Mouse (Mus musculus): Measurements from ENCODE around the gene Dusp9. TPM values are rescaled to one million over a fixed set of nuclear protein-coding genes. Genes with fewer than 3 reads are reported as not detected.
A peak's percentile ranks its signal among the peaks of the same experiment; 100 is the strongest.

Dusp9 gene
- polyA plus RNA-seq, 1 experiment from 2014 or later, result 0.25 TPM

DNA sequence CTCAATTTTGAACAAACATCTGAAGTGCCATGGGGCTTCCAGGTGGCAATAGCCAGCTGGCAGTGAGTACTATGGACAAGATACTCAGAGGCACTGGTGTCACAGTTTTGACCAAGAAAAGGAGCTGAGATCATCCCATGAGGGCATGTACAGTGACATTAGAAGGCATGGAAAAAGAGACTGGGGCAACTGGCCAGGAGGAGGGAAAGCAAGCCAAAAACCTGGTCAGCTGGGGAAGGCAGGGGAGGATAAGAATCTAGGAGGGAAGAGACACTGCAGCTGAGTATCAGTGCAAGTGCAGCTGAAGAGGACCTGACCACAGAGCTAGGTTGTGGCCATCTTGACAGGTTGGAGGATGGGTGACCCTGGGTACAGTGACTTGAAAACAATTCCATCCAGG lies 12.2 kb upstream of the Dusp9 start:
- DNase-seq (ENCODE audit: low spot score) (no peak), ATAC-seq (ENCODE audit: low FRiP score) (no peak)
- Histone ChIP-seq H3K4me2 (replicated peaks) (no peak overlapping the region), H3K27ac (no peak overlapping the region), H3K4me3 (replicated peaks; ENCODE audit: low read length) (no peak overlapping the region), H3K4me1 (replicated peaks; ENCODE audit: control insufficient read depth, insufficient read depth, low read length) (no peaks in the 10 kb centered on the region), H3K36me3 (replicated peaks; ENCODE audit: control insufficient read depth, insufficient read depth) (no peaks in the 10 kb centered on the region), H3K27me3 (ENCODE audit: control insufficient read depth, insufficient read depth, low read length) (no peaks in the 10 kb centered on the region), H3K9ac (no peak overlapping the region), H3K9me3 (ENCODE audit: control insufficient read depth, low read length) (no peaks in the 10 kb centered on the region)

DNA sequence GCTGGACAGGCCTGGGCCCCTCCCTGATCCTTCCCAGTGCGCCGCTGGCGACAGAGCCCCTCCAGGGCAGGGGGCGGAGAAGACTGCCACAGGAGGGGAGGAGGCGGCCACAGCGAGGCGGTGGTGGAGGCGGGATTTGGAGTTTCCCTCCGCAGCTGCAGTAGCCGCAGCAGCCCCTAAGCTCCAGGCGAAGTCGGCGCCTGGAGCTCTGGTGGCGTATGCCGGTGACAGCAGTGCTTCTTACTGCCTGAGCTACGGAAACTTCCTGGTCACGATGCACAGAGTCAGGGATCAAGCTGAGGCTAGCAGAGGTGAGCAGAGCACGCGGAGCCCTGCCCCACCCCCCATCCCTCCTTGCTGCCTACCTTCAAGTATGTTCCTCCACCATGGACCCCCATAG lies 3.8 kb upstream of the Dusp9 start:
- ATAC-seq (ENCODE audit: low FRiP score) (no peak), DNase-seq (ENCODE audit: low spot score) (no peak)
- 0 out of 2 replicates have a peak, but pooled peaks cover 5% of the 10 kb centered on the region for H3K4me1 ChIP-seq (replicated peaks; ENCODE audit: control insufficient read depth, insufficient read depth, low read length)
- H3K4me3 ChIP-seq (replicated peaks; ENCODE audit: low read length), result peak overlapping the region; percentile 7; the same call in 1 of the 2 replicates
- WGBS, result 26% methylated on average over 17 of the region's 19 CpGs
- no peak overlapping the region for H3K9ac ChIP-seq
- peak overlapping the region; percentile 42 for H3K4me2 ChIP-seq (replicated peaks)
- H3K27ac ChIP-seq, result no peak overlapping the region
- no peaks in the 10 kb centered on the region for H3K36me3 ChIP-seq (replicated peaks; ENCODE audit: control insufficient read depth, insufficient read depth)
- H3K27me3 ChIP-seq (ENCODE audit: control insufficient read depth, insufficient read depth, low read length), result peaks cover 61% of the 10 kb centered on the region
- H3K9me3 ChIP-seq (ENCODE audit: control insufficient read depth, low read length), result no peaks in the 10 kb centered on the region

DNA sequence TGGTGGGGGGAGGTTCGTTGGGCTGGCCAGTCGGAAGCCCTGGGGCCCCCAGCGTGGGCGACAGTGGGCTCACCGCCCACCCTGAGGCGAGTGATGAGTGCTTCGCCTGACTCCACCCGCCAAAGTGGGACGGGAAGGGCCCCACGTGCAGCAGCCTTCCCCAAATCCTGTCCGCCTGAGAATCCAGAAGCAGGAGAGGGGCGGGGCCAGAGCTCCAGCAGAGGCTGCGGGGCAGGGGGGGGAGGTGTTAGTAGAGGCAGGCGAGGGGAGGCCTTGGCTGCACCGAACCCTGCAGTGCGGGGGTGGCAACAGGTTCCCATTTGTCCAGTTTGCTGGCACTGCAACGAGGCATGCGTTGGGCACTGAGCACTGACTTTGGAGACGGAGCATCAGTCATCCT lies 1.8 kb upstream of the Dusp9 start:
- no peaks in the 10 kb centered on the region for H3K36me3 ChIP-seq (replicated peaks; ENCODE audit: control insufficient read depth, insufficient read depth)
- peak overlapping the region; percentile 24 for H3K4me3 ChIP-seq (replicated peaks; ENCODE audit: low read length)
- peak overlapping the region; percentile 25; the same call in 1 of the 2 replicates for H3K9ac ChIP-seq
- H3K9me3 ChIP-seq (ENCODE audit: control insufficient read depth, low read length), result no peaks in the 10 kb centered on the region
- H3K27ac ChIP-seq, result no peak overlapping the region
- H3K4me1 ChIP-seq (replicated peaks; ENCODE audit: control insufficient read depth, insufficient read depth, low read length), result 0 out of 2 replicates have a peak, but pooled peaks cover 5% of the 10 kb centered on the region
- peak overlapping the region; percentile 59 for H3K4me2 ChIP-seq (replicated peaks)
- ATAC-seq (ENCODE audit: low FRiP score) (no peak), DNase-seq (ENCODE audit: low spot score) (no peak)
- 28% methylated on average over 19 of the region's 19 CpGs for WGBS
- peaks cover 75% of the 10 kb centered on the region for H3K27me3 ChIP-seq (ENCODE audit: control insufficient read depth, insufficient read depth, low read length)

DNA sequence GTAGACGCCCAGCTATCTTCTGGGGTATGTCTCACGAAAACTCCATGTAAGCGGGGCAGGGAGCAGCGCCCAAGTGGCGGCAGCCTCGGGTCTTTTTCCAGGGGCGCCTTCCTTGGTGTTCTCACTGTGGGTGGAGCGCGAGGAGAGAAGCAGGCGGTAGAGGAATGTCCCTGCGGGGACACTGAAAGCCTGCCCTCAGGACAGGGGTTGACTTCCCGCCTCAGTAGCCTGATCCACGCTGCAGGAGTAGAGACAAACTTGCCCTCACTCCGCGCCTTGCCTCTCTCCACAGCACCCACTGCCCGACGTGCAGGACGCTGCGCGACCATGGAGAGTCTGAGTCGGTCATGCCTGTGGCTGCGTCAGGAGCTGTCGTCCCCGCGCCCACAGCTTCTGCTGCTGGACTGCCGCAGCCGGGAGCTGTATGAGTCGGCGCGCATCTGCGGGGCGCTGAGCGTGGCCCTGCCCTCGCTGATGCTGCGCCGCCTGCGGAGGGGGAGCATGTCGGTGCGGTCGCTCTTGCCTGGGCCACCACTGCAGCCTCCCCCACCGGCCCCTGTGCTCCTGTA lies 766 bp downstream of the Dusp9 start:
- Histone ChIP-seq H3K4me2 (replicated peaks) (peak overlapping the region; percentile 53), H3K9ac (no peak overlapping the region), H3K4me1 (replicated peaks; ENCODE audit: control insufficient read depth, insufficient read depth, low read length) (0 out of 2 replicates have a peak, but pooled peaks cover 5% of the 10 kb centered on the region), H3K4me3 (replicated peaks; ENCODE audit: low read length) (peak overlapping the region; percentile 26), H3K27me3 (ENCODE audit: control insufficient read depth, insufficient read depth, low read length) (peaks cover 64% of the 10 kb centered on the region), H3K27ac (no peak overlapping the region), H3K36me3 (replicated peaks; ENCODE audit: control insufficient read depth, insufficient read depth) (no peaks in the 10 kb centered on the region), H3K9me3 (ENCODE audit: control insufficient read depth, low read length) (no peaks in the 10 kb centered on the region)
- ATAC-seq (ENCODE audit: low FRiP score) (peak; percentile 21; the same call in 1 of the 2 replicates), DNase-seq (ENCODE audit: low spot score) (no peak)
- WGBS, result 19% methylated on average over 36 of the region's 41 CpGs

DNA sequence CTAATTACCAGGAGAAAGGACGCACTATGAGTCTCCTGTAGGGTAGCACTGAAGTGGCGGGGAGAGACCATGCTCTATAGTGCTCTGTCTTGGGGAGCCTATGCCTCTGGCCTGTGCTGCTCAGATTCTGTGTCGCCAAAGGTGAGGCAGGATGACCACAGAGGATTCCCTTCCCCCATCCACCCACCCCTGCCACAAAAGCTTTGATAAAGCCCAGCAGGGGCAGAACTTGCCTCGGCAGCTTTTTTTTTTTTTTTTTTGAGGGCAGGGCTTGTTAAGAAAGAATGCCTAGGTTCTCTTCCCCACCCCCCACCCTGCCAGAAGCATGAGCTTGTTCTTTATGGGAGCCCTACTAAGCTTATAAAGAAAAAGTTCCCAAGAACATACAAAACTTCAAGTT lies 5.9 kb downstream of the Dusp9 start:
- Histone ChIP-seq H3K9ac (no peak overlapping the region), H3K36me3 (replicated peaks; ENCODE audit: control insufficient read depth, insufficient read depth) (no peaks in the 10 kb centered on the region), H3K27me3 (ENCODE audit: control insufficient read depth, insufficient read depth, low read length) (peaks cover 17% of the 10 kb centered on the region), H3K27ac (no peak overlapping the region), H3K4me1 (replicated peaks; ENCODE audit: control insufficient read depth, insufficient read depth, low read length) (no peaks in the 10 kb centered on the region), H3K9me3 (ENCODE audit: control insufficient read depth, low read length) (no peaks in the 10 kb centered on the region), H3K4me2 (replicated peaks) (no peak overlapping the region), H3K4me3 (replicated peaks; ENCODE audit: low read length) (no peak overlapping the region)
- DNase-seq (ENCODE audit: low spot score), result no peak
- 31% methylated on average over 4 of the region's 4 CpGs for WGBS
- no peak for ATAC-seq (ENCODE audit: low FRiP score)

DNA sequence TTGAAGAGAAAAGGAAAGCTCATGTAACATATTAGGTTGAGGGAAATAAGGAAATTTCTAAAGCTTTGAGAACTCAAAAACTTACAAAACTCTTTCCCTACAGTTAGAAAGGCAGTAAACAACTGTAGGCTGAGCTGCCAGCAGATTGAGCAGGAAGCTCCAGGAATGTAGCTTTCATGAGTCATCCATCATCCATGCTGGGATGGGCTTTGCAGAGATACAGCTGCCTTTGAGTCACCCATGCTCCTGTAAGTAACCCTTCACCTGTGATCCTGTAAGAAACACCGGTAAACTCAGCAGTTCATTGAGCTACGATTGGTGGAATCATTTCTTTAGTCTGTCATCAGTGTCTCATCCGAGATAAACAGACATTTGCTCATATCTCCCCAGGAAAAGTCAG lies 11.7 kb downstream of the Dusp9 start:
- Histone ChIP-seq H3K27me3 (ENCODE audit: control insufficient read depth, insufficient read depth, low read length) (no peaks in the 10 kb centered on the region), H3K4me1 (replicated peaks; ENCODE audit: control insufficient read depth, insufficient read depth, low read length) (no peaks in the 10 kb centered on the region), H3K9ac (no peak overlapping the region), H3K4me2 (replicated peaks) (no peak overlapping the region), H3K9me3 (ENCODE audit: control insufficient read depth, low read length) (no peaks in the 10 kb centered on the region), H3K36me3 (replicated peaks; ENCODE audit: control insufficient read depth, insufficient read depth) (no peaks in the 10 kb centered on the region), H3K27ac (no peak overlapping the region), H3K4me3 (replicated peaks; ENCODE audit: low read length) (no peak overlapping the region)
- ATAC-seq (ENCODE audit: low FRiP score) (no peak), DNase-seq (ENCODE audit: low spot score) (no peak)
- WGBS, result 77% methylated on average over 3 of the region's 3 CpGs

DNA sequence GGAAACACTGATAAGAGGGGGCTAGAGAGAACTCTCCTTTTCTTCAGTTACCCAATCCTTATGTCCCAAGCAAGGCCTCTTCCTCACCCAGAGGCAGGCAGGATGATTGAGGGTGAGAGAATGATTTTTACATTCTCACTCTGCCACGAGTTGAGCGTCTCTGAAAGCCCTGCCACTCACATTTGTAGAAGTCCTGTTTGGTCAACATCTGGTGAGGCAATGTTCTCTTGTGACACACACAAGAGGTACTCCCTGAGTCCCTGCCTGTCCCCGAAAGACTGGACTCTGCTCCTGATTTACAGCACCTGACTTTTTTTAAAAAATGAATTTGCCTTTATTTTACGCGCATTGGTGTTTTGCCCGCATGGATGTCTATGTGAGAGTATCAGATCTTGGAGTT lies 14.2 kb downstream of the Dusp9 start:
- Histone ChIP-seq H3K9ac (no peak overlapping the region), H3K4me1 (replicated peaks; ENCODE audit: control insufficient read depth, insufficient read depth, low read length) (no peaks in the 10 kb centered on the region), H3K4me3 (replicated peaks; ENCODE audit: low read length) (no peak overlapping the region), H3K36me3 (replicated peaks; ENCODE audit: control insufficient read depth, insufficient read depth) (0 out of 2 replicates have a peak, but pooled peaks cover 5% of the 10 kb centered on the region), H3K27me3 (ENCODE audit: control insufficient read depth, insufficient read depth, low read length) (no peaks in the 10 kb centered on the region), H3K4me2 (replicated peaks) (no peak overlapping the region), H3K9me3 (ENCODE audit: control insufficient read depth, low read length) (no peaks in the 10 kb centered on the region), H3K27ac (no peak overlapping the region)
- DNase-seq (ENCODE audit: low spot score) (no peak), ATAC-seq (ENCODE audit: low FRiP score) (no peak)
- 84% methylated on average over 6 of the region's 6 CpGs for WGBS

DNA sequence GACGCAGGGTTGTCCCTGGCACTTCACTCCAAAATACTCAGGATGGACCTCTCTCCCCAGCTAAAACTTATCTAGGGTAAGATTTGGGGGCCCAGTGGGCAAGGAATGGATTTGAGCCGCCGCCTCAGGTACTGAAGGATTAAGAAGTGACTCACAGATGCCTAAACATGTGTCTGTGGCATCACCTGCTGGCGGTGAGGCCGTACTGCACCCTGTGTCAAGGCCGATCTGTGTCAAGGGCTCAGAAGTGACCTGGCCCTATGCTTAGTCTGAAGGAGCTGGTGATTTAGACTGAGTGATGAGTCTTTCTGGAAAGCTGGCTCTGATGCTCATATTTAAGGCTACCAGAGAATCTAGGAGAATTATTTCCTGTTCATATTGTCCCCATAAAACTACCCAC lies 15.0 kb downstream of the Dusp9 start:
- Histone ChIP-seq H3K4me2 (replicated peaks) (no peak overlapping the region), H3K27me3 (ENCODE audit: control insufficient read depth, insufficient read depth, low read length) (no peaks in the 10 kb centered on the region), H3K27ac (no peak overlapping the region), H3K9ac (no peak overlapping the region), H3K4me1 (replicated peaks; ENCODE audit: control insufficient read depth, insufficient read depth, low read length) (no peaks in the 10 kb centered on the region), H3K4me3 (replicated peaks; ENCODE audit: low read length) (no peak overlapping the region), H3K36me3 (replicated peaks; ENCODE audit: control insufficient read depth, insufficient read depth) (0 out of 2 replicates have a peak, but pooled peaks cover 5% of the 10 kb centered on the region), H3K9me3 (ENCODE audit: control insufficient read depth, low read length) (no peaks in the 10 kb centered on the region)
- peak; percentile 71 for DNase-seq (ENCODE audit: low spot score)
- peak; percentile 71; the same call in 1 of the 2 replicates for ATAC-seq (ENCODE audit: low FRiP score)
- 14% methylated on average over 6 of the region's 6 CpGs for WGBS

DNA sequence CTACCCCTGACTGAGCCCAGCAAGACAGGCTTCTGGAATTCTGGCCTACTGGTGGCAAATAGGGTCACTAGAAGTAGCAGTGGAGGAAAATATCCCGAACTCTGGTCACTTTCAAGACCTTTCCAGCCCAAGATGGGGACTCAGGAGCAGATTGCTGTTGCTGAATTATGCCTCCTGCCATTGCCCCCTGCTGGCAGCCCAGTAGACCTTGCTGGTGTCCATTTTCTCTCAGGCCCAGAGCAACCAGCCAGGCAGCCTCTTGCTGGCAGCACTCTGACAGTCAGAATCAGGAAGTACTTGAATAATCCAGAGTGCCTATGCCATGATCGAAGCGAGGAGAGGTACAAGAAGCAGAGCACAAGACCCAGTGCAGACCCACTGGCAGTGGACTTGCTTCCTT lies 16.3 kb downstream of the Dusp9 start:
- ATAC-seq (ENCODE audit: low FRiP score) (no peak), DNase-seq (ENCODE audit: low spot score) (no peak)

DNA sequence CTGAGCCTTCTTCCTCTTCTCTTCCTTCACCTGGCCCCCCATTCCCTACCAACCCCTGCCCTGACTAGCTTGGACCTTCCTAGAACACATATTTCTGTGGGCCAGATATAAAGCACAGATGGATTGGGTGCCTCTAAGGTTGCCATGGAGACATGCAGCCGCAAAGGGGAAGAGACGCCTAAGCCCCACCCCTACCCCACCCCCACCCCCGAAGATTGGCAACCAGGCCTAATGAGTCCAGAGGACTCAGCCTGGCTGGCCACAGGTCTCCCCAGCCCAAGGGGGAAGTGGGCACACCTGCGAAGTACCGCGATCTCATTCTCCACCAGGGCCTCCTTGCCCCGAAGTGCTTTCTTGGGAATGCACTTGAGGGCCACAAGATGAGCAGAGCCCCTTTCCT lies 19.2 kb downstream of the Dusp9 start:
- H3K27me3 ChIP-seq (ENCODE audit: control insufficient read depth, insufficient read depth, low read length), result no peaks in the 10 kb centered on the region
- H3K4me2 ChIP-seq (replicated peaks), result peak overlapping the region; percentile 59
- 42% methylated on average over 7 of the region's 7 CpGs for WGBS
- DNase-seq (ENCODE audit: low spot score), result no peak
- peaks cover 7% of the 10 kb centered on the region; the same call in 1 of the 2 replicates for H3K4me1 ChIP-seq (replicated peaks; ENCODE audit: control insufficient read depth, insufficient read depth, low read length)
- no peaks in the 10 kb centered on the region for H3K9me3 ChIP-seq (ENCODE audit: control insufficient read depth, low read length)
- no peak for ATAC-seq (ENCODE audit: low FRiP score)
- H3K9ac ChIP-seq, result no peak overlapping the region
- H3K4me3 ChIP-seq (replicated peaks; ENCODE audit: low read length), result peak overlapping the region; percentile 48
- no peak overlapping the region for H3K27ac ChIP-seq
- 0 out of 2 replicates have a peak, but pooled peaks cover 5% of the 10 kb centered on the region for H3K36me3 ChIP-seq (replicated peaks; ENCODE audit: control insufficient read depth, insufficient read depth)

More for the DNA sequence above, 16.3 kb downstream of the Dusp9 start:
- 0 out of 2 replicates have a peak, but pooled peaks cover 5% of the 10 kb centered on the region for H3K36me3 ChIP-seq (replicated peaks; ENCODE audit: control insufficient read depth, insufficient read depth)
- no peaks in the 10 kb centered on the region for H3K9me3 ChIP-seq (ENCODE audit: control insufficient read depth, low read length)
- no peak overlapping the region for H3K27ac ChIP-seq
- no peak overlapping the region for H3K9ac ChIP-seq
- no peak overlapping the region for H3K4me2 ChIP-seq (replicated peaks)
- H3K4me3 ChIP-seq (replicated peaks; ENCODE audit: low read length), result no peak overlapping the region
- H3K27me3 ChIP-seq (ENCODE audit: control insufficient read depth, insufficient read depth, low read length), result no peaks in the 10 kb centered on the region
- WGBS, result 64% methylated on average over 3 of the region's 3 CpGs
- H3K4me1 ChIP-seq (replicated peaks; ENCODE audit: control insufficient read depth, insufficient read depth, low read length), result peaks cover 5% of the 10 kb centered on the region; the same call in 1 of the 2 replicates
